Mouse (Mus musculus) MEL (cell line): Measurements from ENCODE around the gene Gfpt2. TPM values are rescaled to one million over a fixed set of nuclear protein-coding genes. Genes with fewer than 3 reads are reported as not detected.

Experiments
- DNase-seq: peaks from one replicate; pipeline ENCODE4 v3.0.0; 2011; ENCODE audit warnings: low read depth, low spot score
- H3K27ac ChIP-seq: 2 replicates; pipeline ENCODE4 v1.5.1; 2012; ENCODE audit warnings: low read depth, mild to moderate bottlenecking, control low read depth, low read length, moderate library complexity; ENCODE audit not compliant: control insufficient read depth
- H3K27me3 ChIP-seq, 2 experiments: fragments of 150-350 bp in 1 of 2; sonication (generic) in 1 of 2; 2 replicates each; pipeline ENCODE4 v1.6.1; 2012; ENCODE audit warnings: low read length in 2 of 2, mild to moderate bottlenecking in 2 of 2, improper control_type of control experiment in 1 of 2, moderate library complexity in 1 of 2; ENCODE audit not compliant: insufficient read depth in 2 of 2, control insufficient read depth in 1 of 2
- H3K36me3 ChIP-seq, 2 experiments: 2 replicates each; pipeline ENCODE4 v1.6.1; 2012 to 2014; ENCODE audit warnings: low read length in 2 of 2, improper control_type of control experiment in 1 of 2, inconsistent platforms in 1 of 2, mild to moderate bottlenecking in 1 of 2; ENCODE audit not compliant: insufficient read depth in 2 of 2, control insufficient read depth in 1 of 2
- H3K4me1 ChIP-seq, 2 experiments: fragments of 150-350 bp in 1 of 2; sonication (generic) in 1 of 2; 2 replicates each; pipeline ENCODE4 v1.6.1; 2012; ENCODE audit warnings: low read length in 2 of 2, improper control_type of control experiment in 1 of 2, mild to moderate bottlenecking in 1 of 2; ENCODE audit not compliant: insufficient read depth in 2 of 2, control insufficient read depth in 1 of 2
- H3K4me3 ChIP-seq, 2 experiments: fragments of 150-350 bp in 1 of 2; sonication (generic) in 1 of 2; 2 replicates each; pipeline ENCODE4 v1.5.1; 2012; ENCODE audit warnings: low read depth in 2 of 2, low read length in 2 of 2, mild to moderate bottlenecking in 2 of 2, moderate library complexity in 2 of 2, control low read depth in 1 of 2, improper control_type of control experiment in 1 of 2; ENCODE audit not compliant: control insufficient read depth in 1 of 2, insufficient read depth in 1 of 2
- H3K79me2 ChIP-seq: 2 replicates; pipeline ENCODE4 v1.6.1; 2012; ENCODE audit warnings: mild to moderate bottlenecking, low read length, moderate library complexity; ENCODE audit not compliant: control insufficient read depth, poor library complexity, insufficient read depth
- H3K9ac ChIP-seq: 2 replicates; pipeline ENCODE4 v1.6.1; 2012; ENCODE audit warnings: low read depth, mild to moderate bottlenecking, control low read depth, low read length, moderate library complexity; ENCODE audit not compliant: control insufficient read depth, poor library complexity, severe bottlenecking
- H3K9me3 ChIP-seq: fragments of 150-350 bp; sonication (generic); replicated peaks from 2 replicates; pipeline ENCODE4 v1.6.1; 2012; ENCODE audit warnings: mild to moderate bottlenecking, low read length, improper control_type of control experiment, moderate library complexity; ENCODE audit not compliant: insufficient read depth
- CHD1 ChIP-seq: IDR thresholded peaks from 2 replicates; pipeline ENCODE4 v1.6.1; 2012; ENCODE audit warnings: low read depth, mild to moderate bottlenecking, inconsistent platforms, low read length, improper control_type of control experiment
- CHD2 ChIP-seq: IDR thresholded peaks from 2 replicates; pipeline ENCODE4 v1.6.1; 2011; ENCODE audit warnings: low read length, improper control_type of control experiment
- E2F4 ChIP-seq: IDR thresholded peaks from 2 replicates; pipeline ENCODE4 v1.6.1; 2011; ENCODE audit warnings: low read depth, low read length, improper control_type of control experiment, borderline replicate concordance
- ELF1 ChIP-seq: IDR thresholded peaks from 2 replicates; pipeline ENCODE4 v1.6.1; 2014; ENCODE audit warnings: low read depth, mild to moderate bottlenecking, inconsistent platforms, low read length, improper control_type of control experiment, moderate library complexity
- ETS1 ChIP-seq: IDR thresholded peaks from 2 replicates; pipeline ENCODE4 v1.6.1; 2012; ENCODE audit warnings: low read depth, mild to moderate bottlenecking, inconsistent platforms, low read length, improper control_type of control experiment, moderate library complexity
- GABPA ChIP-seq: IDR thresholded peaks from 2 replicates; pipeline ENCODE4 v1.6.1; 2012; ENCODE audit warnings: low read depth, mild to moderate bottlenecking, inconsistent platforms, low read length, improper control_type of control experiment, moderate library complexity
- GATA1 ChIP-seq: IDR thresholded peaks from 2 replicates; pipeline ENCODE4 v1.6.1; 2011; ENCODE audit warnings: low read depth, low read length, improper control_type of control experiment
- HCFC1 ChIP-seq: IDR thresholded peaks from 2 replicates; pipeline ENCODE4 v1.6.1; 2012; ENCODE audit warnings: low read depth, mild to moderate bottlenecking, inconsistent platforms, low read length, improper control_type of control experiment, moderate library complexity
- JUND ChIP-seq: IDR thresholded peaks from 2 replicates; pipeline ENCODE4 v1.6.1; 2011; ENCODE audit warnings: low read depth, mild to moderate bottlenecking, improper control_type of control experiment, low read length
- MAX ChIP-seq: IDR thresholded peaks from 2 replicates; pipeline ENCODE4 v1.6.1; 2011; ENCODE audit warnings: low read length, improper control_type of control experiment
- MAZ ChIP-seq: IDR thresholded peaks from 2 replicates; pipeline ENCODE4 v1.6.1; 2012; ENCODE audit warnings: low read depth, mild to moderate bottlenecking, inconsistent platforms, low read length, improper control_type of control experiment
- MEF2A ChIP-seq: IDR thresholded peaks from 2 replicates; pipeline ENCODE4 v1.6.1; 2014; ENCODE audit warnings: low read depth, mild to moderate bottlenecking, inconsistent platforms, low read length, improper control_type of control experiment; ENCODE audit not compliant: poor library complexity, insufficient replicate concordance, severe bottlenecking; ENCODE audit errors: extremely low read depth
- MXI1 ChIP-seq: IDR thresholded peaks from 2 replicates; pipeline ENCODE4 v1.6.1; 2011; ENCODE audit warnings: mild to moderate bottlenecking, low read depth, low read length, improper control_type of control experiment
- MYB ChIP-seq: IDR thresholded peaks from 2 replicates; pipeline ENCODE4 v1.6.1; 2011; ENCODE audit warnings: mild to moderate bottlenecking, low read depth, low read length, improper control_type of control experiment
- MYC ChIP-seq: IDR thresholded peaks from 2 replicates; pipeline ENCODE4 v1.6.1; 2011; ENCODE audit warnings: low read depth, mild to moderate bottlenecking, low read length, improper control_type of control experiment, moderate library complexity
- NELFE ChIP-seq: IDR thresholded peaks from 2 replicates; pipeline ENCODE4 v1.6.1; 2011; ENCODE audit warnings: low read depth, low read length, improper control_type of control experiment
- NRF1 ChIP-seq: IDR thresholded peaks from 2 replicates; pipeline ENCODE4 v1.6.1; 2014; ENCODE audit warnings: low read depth, mild to moderate bottlenecking, inconsistent platforms, low read length, improper control_type of control experiment, moderate library complexity; ENCODE audit not compliant: poor library complexity, insufficient read depth, severe bottlenecking
- POLR2AphosphoS2 ChIP-seq: IDR thresholded peaks from 2 replicates; pipeline ENCODE4 v1.6.1; 2011; ENCODE audit warnings: low read length, improper control_type of control experiment
- RCOR1 ChIP-seq: IDR thresholded peaks from 2 replicates; pipeline ENCODE4 v1.6.1; 2012; ENCODE audit warnings: low read depth, mild to moderate bottlenecking, inconsistent platforms, low read length, improper control_type of control experiment
- SIN3A ChIP-seq: IDR thresholded peaks from 2 replicates; pipeline ENCODE4 v1.6.1; 2012; ENCODE audit warnings: low read length, improper control_type of control experiment, inconsistent platforms
- SMC3 ChIP-seq: IDR thresholded peaks from 2 replicates; pipeline ENCODE4 v1.6.1; 2011; ENCODE audit warnings: low read depth, low read length, improper control_type of control experiment
- TBP ChIP-seq: IDR thresholded peaks from 2 replicates; pipeline ENCODE4 v1.8.0; 2011; ENCODE audit warnings: low read depth, low read length, improper control_type of control experiment
- UBTF ChIP-seq: IDR thresholded peaks from 2 replicates; pipeline ENCODE4 v1.6.1; 2012; ENCODE audit warnings: low read depth, mild to moderate bottlenecking, inconsistent platforms, low read length, improper control_type of control experiment, moderate library complexity, borderline replicate concordance; ENCODE audit not compliant: insufficient read depth
- USF1 ChIP-seq: IDR thresholded peaks from 2 replicates; pipeline ENCODE4 v1.6.1; 2014; ENCODE audit warnings: low read depth, mild to moderate bottlenecking, inconsistent platforms, low read length, improper control_type of control experiment, moderate library complexity
- USF2 ChIP-seq, 2 experiments: IDR thresholded peaks; 2 replicates each; pipeline ENCODE4 v1.6.1; 2011 to 2012; ENCODE audit warnings: improper control_type of control experiment in 2 of 2, low read length in 2 of 2, borderline replicate concordance in 1 of 2, inconsistent platforms in 1 of 2, low read depth in 1 of 2, mild to moderate bottlenecking in 1 of 2; ENCODE audit not compliant: insufficient read depth in 1 of 2
- ZC3H11A ChIP-seq: IDR thresholded peaks from 2 replicates; pipeline ENCODE4 v1.6.1; 2012; ENCODE audit warnings: low read depth, mild to moderate bottlenecking, inconsistent platforms, low read length, improper control_type of control experiment
- ZKSCAN1 ChIP-seq: IDR thresholded peaks from 2 replicates; pipeline ENCODE4 v1.6.1; 2012; ENCODE audit warnings: low read depth, mild to moderate bottlenecking, inconsistent platforms, low read length, improper control_type of control experiment, moderate library complexity
- ZMIZ1 ChIP-seq: IDR thresholded peaks from 2 replicates; pipeline ENCODE4 v1.6.1; 2012; ENCODE audit warnings: low read depth, mild to moderate bottlenecking, inconsistent platforms, low read length, improper control_type of control experiment, moderate library complexity
- polyA plus RNA-seq, 2 experiments: library from polyadenylated mRNA; stranded (reverse) in 1 of 2; unstranded in 1 of 2; fragments of >175 nt in 1 of 2; fragments of >200 nt in 1 of 2; gene quantifications; 2 replicates each; pipeline versions ENCODE4 v1.2.1 to v1.2.4; 2012; ENCODE audit warnings: low replicate concordance in 2 of 2, low read depth in 1 of 2; ENCODE audit not compliant: insufficient read length in 2 of 2, insufficient read depth in 1 of 2, missing spikeins in 1 of 2
- total RNA-seq: library from RNA; depleted of rRNA; stranded (reverse); fragments of 300-350 nt; gene quantifications from 2 replicates; pipeline ENCODE4 v1.2.3, GENCODE M21; 2012

The Gfpt2 gene
- total and polyA plus RNA-seq, 3 experiments, result 4.0 to 8.0 TPM; not detected in 1

GRCm38 (mm10) chr11:49847811-49848078 is 53.8 kb downstream of the Gfpt2 start:
- Histone ChIP-seq H3K27ac (peak overlapping the region; percentile 82), H3K27me3 (no peaks in the 10 kb centered on the region), H3K4me3 (peak overlapping the region; percentile 60 to 93), H3K36me3 (peaks cover 0 to 5% of the 10 kb centered on the region in 2 experiments; a peak in 3 of 4 replicates), H3K79me2 (peaks cover 28% of the 10 kb centered on the region), H3K4me1 (peaks cover 7 to 17% of the 10 kb centered on the region in 2 experiments), H3K9me3 (no peaks in the 10 kb centered on the region), H3K9ac (peak overlapping the region; percentile 64)
- DNase-seq, result no peak
- no peak for TF ChIP-seq NELFE
- TF ChIP-seq UBTF, result no peak
- TF ChIP-seq USF2 (IDR thresholded peaks at IDR 0.05; ENCODE audit: borderline replicate concordance in 1 of 2, insufficient read depth in 1 of 2, low read depth in 1 of 2, low read length in 2 of 2), result no peak
- no peak for TF ChIP-seq MAX
- no peak for TF ChIP-seq MEF2A
- no peak for TF ChIP-seq GATA1
- TF ChIP-seq E2F4, result no peak
- no peak for TF ChIP-seq SMC3
- no peak for TF ChIP-seq CHD2
- TF ChIP-seq ZKSCAN1, result 0 out of 2 replicates have a peak, but pooled peaks have one; percentile 8
- no peak for TF ChIP-seq USF1
- no peak for TF ChIP-seq MYB
- TF ChIP-seq MYC, result no peak
- no peak; the same call in 1 of the 2 replicates for TF ChIP-seq POLR2AphosphoS2
- no peak for TF ChIP-seq JUND
- no peak for TF ChIP-seq MXI1
- TF ChIP-seq SIN3A, result no peak
- peak; percentile 25; the same call in 1 of the 2 replicates for TF ChIP-seq RCOR1
- TF ChIP-seq HCFC1, result peak; percentile 63
- no peak for TF ChIP-seq ZMIZ1
- TF ChIP-seq MAZ, result 0 out of 2 replicates have a peak, but pooled peaks have one; percentile 2
- TF ChIP-seq CHD1, result peak; percentile 78; the same call in 1 of the 2 replicates
- no peak for TF ChIP-seq TBP
- TF ChIP-seq NRF1, result no peak
- no peak for TF ChIP-seq ETS1
- TF ChIP-seq ELF1, result no peak
- no peak for TF ChIP-seq ZC3H11A
- TF ChIP-seq GABPA, result no peak
